ENCODE assay signal across 9 mouse cellular contexts in genomic region chr7:36974573-36974972, GRCm38 (mm10).
DNase-seq lines count a peak whose midpoint lies in the region; ATAC-seq and TF ChIP-seq lines count a peak whose summit lies in the region.
"Had no signal": no experiment of that assay in that cellular context is flagged by ENCODE, and none has a peak within 500 bp of the region (broad histone marks: within the 10 kb centered on the region; RNA-seq: fewer than 3 reads in every experiment).

No protein-coding gene starts in this region.

- ATAC-seq in forebrain, embryonic 14.5 days = no peak
- no peak for ATAC-seq in forebrain, embryonic 16.5 days
- ATAC-seq in Patski = no peak
- no peak for ATAC-seq in limb, embryonic 11.5 days (ENCODE audit: insufficient number of reproducible peaks, low FRiP score, low TSS enrichment, low read depth)

- POLR2A ChIA-PET in Patski (lab: Charles Lee) = interaction anchor here (0.6 kb wide), 1 partner anchor 343 kb away, joined by 4 read pairs; no protein-coding TSS in a partner anchor

- in situ Hi-C loops in Patski (cut with MboI; ENCODE audit: low pct_unique_long_range_greater_than_20kb) = no loop called here

- H3K36me3 ChIP-seq in forebrain, embryonic 14.5 days (ENCODE audit: control insufficient read depth, insufficient read depth, low read length) = no peaks in the 10 kb centered on the region
- H3K36me3 ChIP-seq in forebrain, embryonic 16.5 days (ENCODE audit: control insufficient read depth, insufficient read depth) = no peaks in the 10 kb centered on the region
- H3K36me3 ChIP-seq in limb, embryonic 11.5 days (ENCODE audit: control insufficient read depth, insufficient read depth, low read length) = no peaks in the 10 kb centered on the region

- WGBS in forebrain, embryonic 14.5 days = 49% methylated on average over 4 of the region's 4 CpGs
- WGBS in forebrain, embryonic 16.5 days = 49% methylated on average over 4 of the region's 4 CpGs
- WGBS in limb, embryonic 11.5 days = 41% methylated on average over 4 of the region's 4 CpGs

- H3K9me3 ChIP-seq in forebrain, embryonic 14.5 days (replicated peaks; ENCODE audit: control insufficient read depth, low read length) = no peaks in the 10 kb centered on the region
- no peaks in the 10 kb centered on the region for H3K9me3 ChIP-seq in forebrain, embryonic 16.5 days (ENCODE audit: control insufficient read depth, low read length)
- no peaks in the 10 kb centered on the region for H3K9me3 ChIP-seq in limb, embryonic 11.5 days (ENCODE audit: control insufficient read depth, low read length)

- no peak overlapping the region for H3K27ac ChIP-seq in forebrain, embryonic 14.5 days (ENCODE audit: low read depth, low read length)
- no peak overlapping the region for H3K27ac ChIP-seq in forebrain, embryonic 16.5 days (ENCODE audit: low read length)
- H3K27ac ChIP-seq in limb, embryonic 11.5 days (replicated peaks; ENCODE audit: low read depth, low read length) = no peak overlapping the region

- peak; percentile 40 for TF ChIP-seq CTCF in Patski (IDR thresholded peaks at IDR 0.05)

- no peak overlapping the region for H3K9ac ChIP-seq in forebrain, embryonic 14.5 days (ENCODE audit: low read length)
- H3K9ac ChIP-seq in forebrain, embryonic 16.5 days (replicated peaks; ENCODE audit: low read depth, low read length) = no peak overlapping the region
- H3K9ac ChIP-seq in limb, embryonic 11.5 days (ENCODE audit: low read length) = no peak overlapping the region

- DNase-seq in forebrain, embryonic 14.5 days (ENCODE audit: low spot score) = peak; percentile 24
- peak; percentile 39 to 42 for DNase-seq in layer of hippocampus, postnatal 10 days (ENCODE audit: low spot score in 2 of 2)
- DNase-seq in layer of hippocampus, adult 9-11 months = no peak
- DNase-seq in Patski (ENCODE audit: low read depth, low spot score) = no peak
- DNase-seq in limb, embryonic 11.5 days (ENCODE audit: low spot score) = peak; percentile 63
- no peak for DNase-seq in urinary bladder, postnatal 4 days (ENCODE audit: low spot score in 2 of 2)
- DNase-seq in thymus, postnatal 14 days = no peak

- H3K4me1 ChIP-seq in forebrain, embryonic 14.5 days (ENCODE audit: control insufficient read depth, insufficient read depth, low read length) = peaks cover 3% of the 10 kb centered on the region; the same call in 1 of the 2 replicates
- H3K4me1 ChIP-seq in forebrain, embryonic 16.5 days (replicated peaks; ENCODE audit: control insufficient read depth, insufficient read depth, low read length) = peaks cover 5% of the 10 kb centered on the region
- H3K4me1 ChIP-seq in limb, embryonic 11.5 days (ENCODE audit: control insufficient read depth, insufficient read depth, low read length) = 0 out of 2 replicates have a peak, but pooled peaks cover 10% of the 10 kb centered on the region

- H3K27me3 ChIP-seq in forebrain, embryonic 14.5 days (replicated peaks; ENCODE audit: control insufficient read depth, insufficient read depth, low read length) = no peaks in the 10 kb centered on the region
- no peaks in the 10 kb centered on the region for H3K27me3 ChIP-seq in forebrain, embryonic 16.5 days (replicated peaks; ENCODE audit: control insufficient read depth, insufficient read depth, low read length)
- H3K27me3 ChIP-seq in Patski = peaks cover 36% of the 10 kb centered on the region
- no peaks in the 10 kb centered on the region for H3K27me3 ChIP-seq in limb, embryonic 11.5 days (ENCODE audit: control insufficient read depth, insufficient read depth, low read length)
- H3K27me3 ChIP-seq: CH12.LX had no signal

- CTCF ChIA-PET in Patski (lab: Charles Lee) = no interaction called here

- H3K4me3 ChIP-seq in forebrain, embryonic 14.5 days (ENCODE audit: low read depth, low read length) = no peak overlapping the region
- H3K4me3 ChIP-seq in forebrain, embryonic 16.5 days (replicated peaks; ENCODE audit: low read length) = no peak overlapping the region
- no peak overlapping the region for H3K4me3 ChIP-seq in limb, embryonic 11.5 days (ENCODE audit: low read depth, low read length)

- no peak overlapping the region for H3K4me2 ChIP-seq in forebrain, embryonic 14.5 days (ENCODE audit: low read length)
- no peak overlapping the region for H3K4me2 ChIP-seq in forebrain, embryonic 16.5 days (ENCODE audit: low read length)
- no peak overlapping the region for H3K4me2 ChIP-seq in limb, embryonic 11.5 days (ENCODE audit: low read depth, severe bottlenecking)

Comparison
In these comparisons a context has a peak if more than half of its experiments do, and no peak if none do; other contexts are left out.
1. DNase-seq: peak in forebrain, embryonic 14.5 days (single experiment), layer of hippocampus, postnatal 10 days (2 of 2) and limb, embryonic 11.5 days (single experiment); none in layer of hippocampus, adult 9-11 months (single experiment), Patski (single experiment), urinary bladder, postnatal 4 days (0 of 2) and thymus, postnatal 14 days (single experiment).